Mouse (Mus musculus) gastrocnemius, adult 18-20 months (tissue): Measurements from ENCODE around the gene Dnmt1. TPM values are rescaled to one million over a fixed set of nuclear protein-coding genes. Genes with fewer than 3 reads are reported as not detected.
"Not testable (repeated sequence)": the region's sequence is repeated elsewhere in the genome, so short reads cannot be mapped to it uniquely, and the experiment has no call there.

Experiments used
- DNase-seq: peaks from one replicate; pipeline ENCODE4 v3.0.0; 2021; ENCODE audit warnings: low spot score
- long read RNA-seq, 2 experiments: library from polyadenylated mRNA; stranded (forward); transcript quantifications; one replicate each; pipeline ENCODE4 v2.0.0; 2021
- total RNA-seq, 2 experiments: library from RNA; stranded (reverse); gene quantifications; 2 replicates each; pipeline ENCODE4 v1.2.3; 2021

Dnmt1 gene
- 1 to 10 TPM; 6.0 to 6.7 TPM for total RNA-seq
- long read RNA-seq, experiment 1, full-length matches to known transcripts, result 1 of 7 reads
- long read RNA-seq, experiment 1, partial matches to known transcripts, result 3 of 7 reads
- long read RNA-seq, experiment 1, other reads (novel, unspliced or antisense), result 3 of 7 reads
- long read RNA-seq, experiment 2, full-length matches to known transcripts, result 1 of 5 reads
- long read RNA-seq, experiment 2, partial matches to known transcripts, result 3 of 5 reads
- long read RNA-seq, experiment 2, other reads (novel, unspliced or antisense), result 1 of 5 reads

- no peak for DNase-seq
Observed at GRCm38 (mm10) chr9:20959430-20959938, at the start of gene Dnmt1. Dnmt1 (minus strand) TSS chr9:20959888.

- DNase-seq, result no peak
Observed at GRCm38 (mm10) chr9:21008007-21008406, 48.3 kb upstream of the Dnmt1 start.

- no peak for DNase-seq
Observed at GRCm38 (mm10) chr9:21007313-21007952, 47.7 kb upstream of the Dnmt1 start.

DNA sequence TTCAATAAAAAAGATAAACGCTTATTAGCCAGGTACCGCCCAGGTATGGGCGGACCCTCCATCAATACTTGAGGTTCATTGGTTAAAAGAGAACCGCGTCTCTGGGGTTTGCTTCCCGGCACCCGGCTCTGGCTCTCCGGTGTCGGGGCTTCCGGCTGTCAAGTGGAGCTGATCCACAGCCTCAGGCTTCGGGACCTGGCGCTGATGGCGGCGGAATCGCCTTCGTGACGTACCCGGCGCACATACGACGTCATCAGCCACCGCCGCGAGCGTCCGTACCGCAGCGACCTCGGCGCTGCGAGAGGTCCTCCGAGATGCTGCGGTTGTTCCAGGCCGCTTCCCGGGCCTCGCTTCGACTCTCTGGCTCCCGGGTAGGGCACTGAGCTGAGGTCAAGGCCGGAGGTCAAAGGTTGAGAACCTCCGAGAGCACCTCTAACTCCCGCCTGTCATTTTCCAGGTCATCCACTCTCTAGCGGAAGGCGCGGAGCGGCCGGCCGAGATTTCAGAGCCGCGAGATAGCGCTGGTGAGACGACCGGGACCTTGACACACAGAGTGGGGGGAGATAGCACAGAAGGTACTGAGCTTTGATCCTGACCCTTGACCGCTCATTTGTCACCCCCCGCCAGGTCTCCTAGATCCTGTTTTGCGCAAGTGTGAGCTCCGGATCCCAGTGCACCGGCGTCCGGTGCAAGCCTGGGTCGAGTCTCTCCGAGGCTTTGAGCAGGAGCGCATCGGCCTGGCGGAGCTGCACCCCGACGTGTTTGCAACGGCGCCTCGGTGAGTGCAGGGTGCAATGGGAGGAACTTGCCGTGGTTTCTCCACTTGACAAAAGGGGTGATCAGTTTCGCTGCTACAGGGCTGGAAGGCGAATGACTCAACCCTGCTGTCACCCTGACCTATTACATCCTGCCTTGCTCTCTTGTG is 43.2 kb upstream of the Dnmt1 start, which contains the start of gene Mrpl4:
Gene Mrpl4 (plus strand): TSS at position 112 of the 925 bp plus-strand sequence.
- peak; percentile 83 for DNase-seq

- DNase-seq, result no peak
Observed at GRCm38 (mm10) chr9:21002270-21002626, 42.6 kb upstream of the Dnmt1 start.

GRCm38 (mm10) chr9:21001651-21002200 is 42.0 kb upstream of the Dnmt1 start:
- no peak for DNase-seq

DNA sequence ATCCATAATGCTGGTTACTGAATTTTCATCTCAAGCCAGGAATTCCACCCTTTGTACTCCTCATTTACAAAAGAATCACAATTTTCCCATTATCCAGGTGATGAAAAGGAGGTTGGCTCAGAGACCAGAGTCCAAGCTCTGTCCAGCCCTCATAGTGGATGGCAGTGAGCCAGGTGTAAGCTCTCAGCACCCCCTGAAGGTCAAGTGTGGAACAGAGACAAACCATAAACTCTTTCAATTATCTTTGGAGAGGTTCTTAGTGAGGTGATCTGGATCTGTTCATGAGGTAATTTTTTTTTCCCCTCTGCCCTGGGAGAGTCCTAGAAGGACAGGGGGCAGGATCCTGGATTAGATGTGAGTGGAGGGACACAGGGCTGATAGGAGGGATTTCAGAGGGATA is 41.1 kb upstream of the Dnmt1 start:
- DNase-seq, result no peak

GRCm38 (mm10) chr9:20998337-20998736 is 38.6 kb upstream of the Dnmt1 start:
- not testable (repeated sequence) for DNase-seq

GRCm38 (mm10) chr9:20997065-20997464 is 37.4 kb upstream of the Dnmt1 start:
- no peak for DNase-seq

DNA sequence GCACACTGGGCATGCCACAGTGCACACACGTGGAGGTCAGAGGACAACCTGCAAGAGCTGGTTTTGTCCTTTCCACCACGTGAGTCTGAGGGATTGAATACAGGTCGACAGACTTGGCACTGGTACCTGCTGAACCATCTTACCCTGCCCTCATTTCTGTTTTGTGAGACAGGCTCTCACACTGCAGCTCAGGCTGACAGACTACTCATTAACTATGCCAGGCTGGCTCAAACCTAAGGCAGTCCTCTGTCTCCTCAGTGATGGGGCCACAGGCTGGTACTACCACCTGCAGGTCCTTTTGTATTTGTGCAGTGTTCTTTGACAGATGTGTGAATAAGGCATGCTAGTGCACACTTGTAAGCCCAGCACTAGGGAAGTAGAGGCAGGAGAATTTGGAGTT is 35.4 kb upstream of the Dnmt1 start:
- no peak for DNase-seq

DNA sequence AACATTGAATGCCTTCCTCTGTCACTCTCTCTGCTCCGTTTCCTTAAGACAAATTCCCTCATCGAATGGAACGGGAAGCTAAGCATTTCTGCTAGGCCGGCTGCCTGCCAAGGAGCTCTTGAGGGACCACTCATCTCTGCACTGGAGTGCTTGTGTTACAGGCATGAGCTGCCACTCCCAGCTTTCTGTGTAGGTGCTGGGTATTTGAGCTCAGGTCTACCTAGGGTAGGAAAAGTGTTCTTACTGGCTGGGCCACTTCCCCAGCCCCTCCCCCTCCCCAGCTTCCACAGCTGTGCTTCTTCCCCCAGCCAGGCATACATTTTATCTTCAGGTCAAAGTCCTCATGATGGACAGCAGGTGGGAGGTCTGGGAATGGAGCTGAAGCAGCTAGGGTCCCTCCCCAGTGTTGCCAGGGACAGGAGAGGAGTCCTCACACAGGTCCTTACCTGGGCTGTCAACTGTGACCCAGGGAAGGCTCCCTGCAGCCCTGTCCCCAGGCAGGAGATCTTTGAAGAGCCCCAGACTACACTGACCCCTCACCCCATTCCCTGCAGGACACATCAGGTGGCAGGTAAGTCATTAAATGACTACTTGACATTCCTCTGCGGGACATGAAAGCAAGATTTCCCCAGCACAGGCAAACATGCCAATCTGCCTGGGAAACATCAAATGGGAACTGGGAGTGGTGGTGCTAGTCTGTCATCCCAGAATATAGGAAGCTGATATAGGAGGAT is 33.6 kb upstream of the Dnmt1 start:
- DNase-seq, result no peak

GRCm38 (mm10) chr9:20991587-20991986 is 31.9 kb upstream of the Dnmt1 start:
- DNase-seq, result no peak

DNA sequence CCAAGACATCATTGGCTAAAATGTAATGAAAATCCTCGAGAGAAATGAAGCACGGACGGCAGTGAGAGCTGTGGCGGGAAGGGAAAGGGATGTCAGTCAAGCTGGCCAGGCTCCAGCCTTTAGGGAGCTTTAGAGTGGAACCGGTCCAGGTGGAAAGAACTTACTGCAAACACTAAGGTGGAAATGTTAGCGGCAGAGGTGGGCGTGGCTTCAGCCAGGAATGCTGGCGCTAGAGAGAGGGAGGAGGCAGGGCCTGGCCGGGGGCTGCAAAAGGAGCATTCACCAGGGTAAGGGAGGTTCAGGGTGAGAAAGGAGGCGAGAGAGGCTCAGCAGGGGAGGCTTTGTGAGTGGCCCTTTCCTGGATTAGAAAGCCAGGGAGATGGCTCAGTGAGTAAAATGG is 31.2 kb upstream of the Dnmt1 start:
- no peak for DNase-seq

- DNase-seq, result no peak
Observed at GRCm38 (mm10) chr9:20987953-20988352, 28.3 kb upstream of the Dnmt1 start.

GRCm38 (mm10) chr9:20986952-20987686 is 27.4 kb upstream of the Dnmt1 start:
- DNase-seq, result peak; percentile 24

- DNase-seq, result no peak
Observed at GRCm38 (mm10) chr9:20983169-20983568, 23.5 kb upstream of the Dnmt1 start.

GRCm38 (mm10) chr9:20982171-20982570 is 22.5 kb upstream of the Dnmt1 start:
- no peak for DNase-seq

DNA sequence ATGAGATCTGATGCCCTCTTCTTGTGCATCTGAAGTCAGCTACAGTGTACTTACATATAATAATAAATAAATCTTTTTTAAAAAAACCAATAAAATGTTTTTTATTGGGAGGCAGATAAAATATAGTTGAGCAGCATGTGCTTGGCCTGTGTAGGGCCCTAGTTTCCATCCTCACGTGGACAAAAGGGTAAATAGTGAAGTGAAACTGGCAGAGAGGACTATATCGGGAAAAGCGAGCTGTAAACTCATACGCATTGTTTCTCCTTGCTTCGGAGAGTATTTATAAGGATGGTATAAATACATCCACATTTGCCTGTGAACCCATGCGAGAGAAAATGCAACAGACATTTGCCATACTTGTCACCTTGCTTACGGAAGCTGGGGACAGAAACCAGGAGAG is 20.1 kb upstream of the Dnmt1 start:
- no peak for DNase-seq

- no peak for DNase-seq
Observed at GRCm38 (mm10) chr9:20979181-20979580, 19.5 kb upstream of the Dnmt1 start.

DNA sequence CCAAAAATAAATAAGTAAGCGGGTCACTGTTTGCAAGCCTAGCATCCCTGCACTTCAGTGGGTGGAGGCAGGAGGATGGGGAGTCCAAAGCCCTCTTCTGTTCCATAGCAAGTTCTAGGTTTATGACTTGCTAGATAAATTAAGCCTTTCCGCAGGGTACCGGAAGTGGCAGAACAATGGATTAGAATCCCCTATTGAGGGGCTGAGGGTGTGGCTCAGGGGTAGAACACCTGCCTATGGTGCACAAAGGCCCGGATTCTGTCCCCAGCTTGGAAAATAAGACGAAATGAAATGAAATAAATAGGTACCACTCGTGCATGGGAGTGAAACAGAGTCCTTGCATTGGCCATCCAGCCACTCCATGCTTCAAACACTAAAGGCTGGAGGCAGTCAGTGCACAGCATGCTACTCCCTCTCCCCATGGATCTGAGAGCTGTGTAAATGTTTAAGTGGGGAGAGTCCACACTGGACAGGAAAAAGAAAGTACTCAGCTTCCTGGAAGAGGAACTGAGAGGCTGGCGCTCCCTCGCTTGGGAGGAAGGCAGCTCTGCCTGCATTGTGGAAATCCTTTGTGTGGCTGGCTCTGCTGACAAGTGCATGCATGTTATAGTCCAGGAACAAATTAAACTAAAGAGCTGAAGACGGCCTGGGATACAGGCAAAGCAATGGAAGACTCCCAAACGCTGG is 18.9 kb upstream of the Dnmt1 start:
- DNase-seq, result no peak
